Mouse (Mus musculus): Measurements from ENCODE around the gene Plcb1.

The Plcb1 gene

DNA sequence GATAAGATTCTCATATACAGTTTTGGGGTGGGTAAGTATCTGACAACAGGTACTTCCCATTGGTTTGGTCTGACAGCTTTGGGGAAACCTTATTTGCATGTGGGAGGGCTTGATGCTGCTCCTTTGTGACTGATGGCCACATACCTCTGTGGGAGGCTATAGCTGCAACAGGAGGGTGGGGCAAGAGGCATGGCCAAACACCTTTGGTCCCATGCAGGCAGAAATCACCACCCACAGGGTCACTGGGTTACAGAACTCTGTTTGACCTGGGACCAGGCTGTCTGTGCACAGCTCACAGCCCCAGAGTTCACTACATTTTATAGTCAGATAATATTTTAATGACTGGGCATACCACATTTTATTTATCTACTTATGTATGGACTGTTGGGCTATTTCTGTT, 281.6 kb downstream of the Plcb1 start:
- in situ Hi-C loops (cut with MboI, MseI): no loop called here

DNA sequence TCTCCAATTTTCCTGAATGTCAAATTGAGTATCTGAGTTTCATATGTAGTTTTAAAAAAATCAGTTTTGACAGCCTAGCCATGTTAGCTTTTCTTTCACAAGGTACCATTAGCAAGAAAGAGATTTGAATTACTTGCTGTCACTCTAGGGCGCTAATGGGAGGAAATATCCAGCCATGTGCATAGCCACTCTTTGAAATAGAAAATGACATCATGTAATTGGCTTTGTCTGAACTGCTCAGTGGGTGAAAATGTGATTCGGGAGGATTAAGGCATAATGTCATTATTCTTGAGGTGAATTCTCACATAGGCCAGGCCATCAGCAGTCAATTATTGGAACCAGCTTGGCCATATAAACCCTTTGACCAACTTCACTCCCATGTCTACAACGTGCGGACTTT, 285.5 kb downstream of the Plcb1 start:
- in situ Hi-C loops (cut with MboI, MseI): no loop called here

GRCm38 (mm10) chr2:135072503-135072902, 286.6 kb downstream of the Plcb1 start:
- in situ Hi-C loops (cut with MboI, MseI): no loop called here

- in situ Hi-C loops (cut with MboI, MseI): no loop called here
Measured at GRCm38 (mm10) chr2:135073014-135073413, 287.1 kb downstream of the Plcb1 start.

GRCm38 (mm10) chr2:135075375-135075774, 289.5 kb downstream of the Plcb1 start:
- in situ Hi-C loops (cut with MboI, MseI): no loop called here

DNA sequence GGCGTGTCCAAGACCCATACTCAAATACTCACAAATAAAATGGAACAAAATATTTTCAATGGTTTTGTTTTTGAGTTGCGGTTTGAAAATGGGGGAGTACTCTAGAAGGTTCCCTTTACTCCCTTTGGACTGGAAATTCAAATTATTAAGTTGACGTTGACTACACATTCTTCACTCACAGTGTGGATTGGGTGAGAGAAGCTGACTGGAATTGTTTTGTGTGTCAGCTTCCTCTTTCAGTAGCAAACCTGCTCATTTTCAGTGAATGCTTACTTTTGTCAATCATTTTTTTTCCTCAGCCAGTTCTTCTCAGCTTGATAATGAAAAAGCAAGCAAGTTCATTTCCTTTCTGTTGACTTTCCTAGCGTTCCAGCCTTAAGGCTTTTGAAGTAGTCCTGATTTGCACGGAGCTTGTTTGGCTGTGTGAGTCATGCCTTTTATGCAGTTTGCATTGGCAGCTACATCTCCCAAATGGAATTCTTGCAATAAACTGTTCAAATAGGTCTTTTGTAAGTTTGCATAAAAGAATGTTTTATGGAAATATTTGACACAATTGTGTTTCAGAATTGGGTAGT, 306.8 kb downstream of the Plcb1 start:
- in situ Hi-C loops (cut with MboI, MseI): no loop called here

DNA sequence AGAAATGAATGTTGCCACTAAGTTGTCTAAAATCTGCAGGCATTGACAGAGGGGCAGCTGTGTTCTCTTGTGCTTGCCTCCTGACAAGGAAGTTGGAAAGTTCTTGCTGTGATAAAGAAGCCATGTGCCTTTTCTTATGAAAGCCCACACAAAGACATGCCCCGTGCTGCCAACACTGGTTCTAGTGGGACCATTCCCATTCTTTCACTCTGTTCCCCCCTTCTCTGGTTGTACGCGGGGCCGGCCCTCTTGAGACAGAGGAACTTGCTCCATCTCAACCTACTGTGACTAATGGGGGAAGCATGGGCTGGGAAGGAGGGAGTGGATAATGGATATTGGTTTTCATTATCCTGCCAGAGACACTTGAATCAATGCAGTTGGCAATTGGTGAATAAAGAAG, 315.4 kb downstream of the Plcb1 start:
- in situ Hi-C loops (cut with MboI, MseI): no loop called here

DNA sequence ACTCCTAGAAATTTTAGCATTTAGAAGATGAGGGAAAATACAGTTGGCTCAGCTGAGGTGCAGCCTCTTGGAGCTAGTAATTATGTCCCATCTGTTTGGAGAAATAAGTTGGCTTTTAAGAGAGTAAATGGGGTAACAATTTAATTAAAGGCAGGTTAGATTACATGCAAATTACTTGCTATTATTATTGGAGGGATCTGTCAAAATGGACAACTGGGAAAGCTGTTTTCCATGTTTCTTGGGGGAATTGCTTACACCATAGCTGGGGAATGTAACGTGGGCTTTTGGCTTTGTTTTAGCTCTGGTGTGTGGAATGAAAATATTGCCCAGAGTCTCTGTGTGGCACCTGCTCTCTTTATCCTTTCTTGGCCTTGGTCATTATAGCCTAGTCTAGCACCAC, 316.1 kb downstream of the Plcb1 start:
- in situ Hi-C loops (cut with MboI, MseI): no loop called here

DNA sequence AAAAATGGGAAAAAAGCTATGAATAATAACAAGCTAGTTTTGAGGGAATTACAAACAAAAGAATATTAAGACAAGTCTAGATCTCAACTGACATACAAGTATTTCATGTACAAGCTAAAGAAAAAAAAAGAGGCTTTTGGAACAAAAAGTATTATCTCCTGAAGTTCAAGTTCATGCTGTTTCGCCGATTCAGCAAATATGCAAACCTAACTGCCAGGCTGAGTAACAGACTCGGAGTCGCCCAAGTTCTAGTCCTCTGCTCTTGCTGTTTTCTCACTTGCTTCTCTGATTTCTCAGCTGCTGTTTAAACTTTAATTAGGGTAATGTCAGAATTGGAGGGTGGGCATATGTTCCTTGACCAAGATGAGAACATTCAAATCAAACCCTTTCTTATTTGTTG, 320.8 kb downstream of the Plcb1 start:
- in situ Hi-C loops (cut with MboI, MseI): no loop called here

DNA sequence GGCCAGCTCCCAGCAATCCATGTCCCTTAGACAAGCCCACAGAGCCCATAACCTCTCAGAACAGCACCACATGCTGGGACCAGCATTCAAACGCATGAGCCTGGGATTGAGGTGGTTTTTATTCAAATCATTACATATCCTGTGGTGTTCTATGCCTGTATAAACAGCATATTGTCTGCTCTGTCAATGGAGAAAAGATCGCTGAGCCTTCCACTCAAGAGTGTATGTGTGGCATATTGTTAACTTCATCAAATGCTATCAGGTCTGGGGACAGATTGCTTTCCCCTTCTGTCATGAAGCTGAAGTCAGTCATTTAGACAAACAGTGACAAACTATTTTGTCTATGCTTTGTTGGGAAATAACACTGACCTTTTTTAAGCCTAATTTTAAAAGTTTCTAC, 322.7 kb downstream of the Plcb1 start:
- in situ Hi-C loops (cut with MboI, MseI): no loop called here

- in situ Hi-C loops (cut with MboI, MseI): no loop called here
Measured at GRCm38 (mm10) chr2:135114501-135115128, 328.7 kb downstream of the Plcb1 start.

DNA sequence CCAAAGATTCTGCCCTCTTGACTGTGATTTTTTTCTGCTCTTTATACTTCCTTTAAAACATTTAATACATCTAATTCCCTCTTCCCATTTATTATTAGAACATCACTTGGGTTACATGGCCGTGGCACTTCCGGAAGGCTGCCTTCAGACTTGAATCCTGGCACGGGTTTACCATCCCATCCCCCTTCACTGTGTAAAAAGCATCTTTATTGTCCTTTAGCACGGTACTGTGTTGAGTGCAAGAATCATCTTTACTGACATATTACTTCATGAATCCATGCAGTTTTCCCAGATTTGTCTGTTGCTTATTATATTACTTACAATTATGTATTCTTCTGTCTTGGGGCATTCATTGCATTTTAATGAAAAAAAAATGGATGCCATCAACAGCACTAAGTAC, 337.2 kb downstream of the Plcb1 start:
- in situ Hi-C loops (cut with MboI, MseI): no loop called here

GRCm38 (mm10) chr2:135123695-135124343, 338.0 kb downstream of the Plcb1 start:
- in situ Hi-C loops (cut with MboI, MseI): no loop called here

DNA sequence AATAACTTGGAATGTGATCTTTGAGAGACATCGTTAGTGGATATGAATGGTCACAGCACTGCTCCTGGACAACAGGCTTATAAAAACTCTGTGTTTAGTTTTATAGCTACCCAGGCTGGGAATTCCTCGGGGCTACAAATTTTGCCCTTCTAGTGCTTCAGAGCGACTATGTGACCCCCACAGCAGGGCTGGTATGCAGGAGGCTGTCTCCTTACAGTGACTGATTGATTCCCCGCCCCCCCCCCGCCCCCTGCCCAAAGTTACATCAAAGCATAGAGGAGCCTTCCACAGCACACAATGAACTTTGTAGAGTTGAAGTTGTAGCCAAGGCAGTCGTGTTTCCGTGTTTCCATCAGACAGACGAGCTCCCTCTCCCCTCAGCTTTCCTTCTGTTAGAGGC, 354.7 kb downstream of the Plcb1 start:
- in situ Hi-C loops (cut with MboI, MseI): no loop called here

DNA sequence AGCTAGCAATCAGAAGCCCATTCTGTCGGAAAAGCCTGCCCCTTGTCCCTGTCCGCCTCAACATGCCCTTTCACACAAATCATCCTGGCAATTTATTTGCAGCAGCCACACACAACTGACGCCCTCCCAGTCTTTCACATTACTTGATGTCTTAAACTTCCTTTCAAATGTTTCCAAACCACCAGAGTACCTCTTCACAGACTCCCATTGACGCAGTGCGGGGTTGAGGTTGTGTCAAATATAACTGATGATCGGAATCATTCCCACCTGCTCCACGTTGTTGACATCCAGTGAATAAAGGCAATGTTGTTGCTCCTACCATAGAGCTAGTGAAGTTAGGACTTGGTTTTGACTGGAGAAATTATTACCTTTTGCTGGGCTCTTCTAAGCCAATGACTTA, 366.4 kb downstream of the Plcb1 start:
- in situ Hi-C loops (cut with MboI, MseI): no loop called here

DNA sequence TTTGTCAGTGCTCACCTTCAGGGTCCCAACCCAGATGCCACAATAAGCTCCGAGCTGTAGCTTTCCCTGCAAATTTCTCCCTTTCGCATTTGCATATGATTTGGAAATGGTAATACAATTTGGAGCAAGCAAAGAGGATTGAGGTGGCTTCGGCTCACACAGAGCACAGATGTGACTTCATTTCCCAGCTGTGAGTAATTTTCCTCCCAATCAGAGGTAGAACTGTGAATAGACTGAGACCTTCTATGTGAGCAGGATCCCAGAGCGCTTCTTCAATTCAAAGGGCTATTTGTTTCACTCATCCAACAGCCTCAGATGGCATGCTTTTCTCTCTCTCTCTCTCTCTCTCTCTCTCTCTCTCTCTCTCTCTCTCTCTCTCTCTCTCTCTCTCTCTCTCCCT, 367.4 kb downstream of the Plcb1 start:
- in situ Hi-C loops (cut with MboI, MseI): no loop called here

GRCm38 (mm10) chr2:135156055-135156454, 370.2 kb downstream of the Plcb1 start:
- in situ Hi-C loops (cut with MboI, MseI): no loop called here

GRCm38 (mm10) chr2:135157961-135158360, 372.1 kb downstream of the Plcb1 start:
- in situ Hi-C loops (cut with MboI, MseI): no loop called here

DNA sequence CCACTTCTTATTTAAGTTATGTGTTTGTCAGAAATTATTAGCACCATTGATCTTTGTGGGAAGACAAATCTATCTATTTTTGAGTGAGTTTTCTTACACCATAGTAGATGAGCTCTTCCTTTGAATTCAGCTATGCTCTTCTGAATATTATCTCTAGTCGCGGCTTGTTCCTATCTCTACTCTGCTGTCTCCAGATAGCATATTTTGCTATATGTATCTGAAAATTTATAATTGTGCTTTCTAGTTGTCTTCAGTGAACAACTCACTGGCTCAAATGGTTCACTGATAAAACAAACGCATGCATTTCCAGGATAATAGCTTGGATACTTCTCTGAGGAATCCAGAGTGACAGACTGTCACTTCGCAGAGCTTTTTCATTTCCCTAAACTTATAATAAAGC, 375.8 kb downstream of the Plcb1 start:
- in situ Hi-C loops (cut with MboI, MseI): no loop called here

DNA sequence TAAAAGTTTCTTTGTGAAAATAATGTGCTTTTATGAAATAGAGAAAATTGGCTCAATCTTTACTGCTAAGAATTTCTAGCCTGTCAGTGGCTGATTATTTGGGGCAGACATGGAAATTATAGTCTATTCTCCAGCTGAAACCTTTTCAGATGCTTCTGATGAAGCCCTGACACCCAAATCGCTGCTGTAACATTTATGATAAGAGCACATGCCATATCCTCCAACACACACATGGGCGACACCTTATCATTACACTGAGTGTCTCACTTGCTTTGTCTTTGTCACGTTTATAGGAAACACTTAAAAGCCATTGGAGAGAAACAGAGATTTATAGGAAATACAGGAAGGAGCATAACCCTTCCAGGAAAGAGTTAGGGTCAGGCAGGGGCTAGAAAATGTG, 379.6 kb downstream of the Plcb1 start:
- in situ Hi-C loops (cut with MboI, MseI): no loop called here

- in situ Hi-C loops (cut with MboI, MseI): no loop called here
Measured at GRCm38 (mm10) chr2:135175544-135175943, 389.7 kb downstream of the Plcb1 start.

- in situ Hi-C loops (cut with MboI, MseI): no loop called here
Measured at GRCm38 (mm10) chr2:135187659-135188058, 401.8 kb downstream of the Plcb1 start.

GRCm38 (mm10) chr2:135200830-135201229, 415.0 kb downstream of the Plcb1 start:
- in situ Hi-C loops (cut with MboI, MseI): loop anchor here in 1 of 2 experiments (10.0 kb wide), 1 partner anchor 1124 kb away; no protein-coding TSS in a partner anchor

Measured in T-helper 17 cell (primary cell).